Mouse (Mus musculus) stomach, postnatal 0 days (tissue): Measurements from ENCODE around the gene Pgm5. TPM values are rescaled to one million over a fixed set of nuclear protein-coding genes. Genes with fewer than 3 reads are reported as not detected.

ENCODE experiments used
- ATAC-seq: fragments of 200-750 bp; cut with Nextera tagmentation; 2 replicates; pipeline ENCODE4 v1.8.0; 2017; ENCODE audit not compliant: low FRiP score, low TSS enrichment
- DNase-seq: peaks from one replicate; pipeline ENCODE4 v3.0.0-alpha.2; 2016; ENCODE audit warnings: low spot score
- H3K27ac ChIP-seq: fragments of 300-500 bp; sonication (generic); replicated peaks from 2 replicates; pipeline ENCODE4 v1.5.1; 2014; ENCODE audit warnings: mild to moderate bottlenecking, control low read depth
- H3K27me3 ChIP-seq: fragments of 300-500 bp; sonication (generic); 2 replicates; pipeline ENCODE4 v1.6.1; 2014; ENCODE audit warnings: low read length; ENCODE audit not compliant: control insufficient read depth, insufficient read depth
- H3K36me3 ChIP-seq: fragments of 300-500 bp; sonication (generic); 2 replicates; pipeline ENCODE4 v1.6.1; 2014; ENCODE audit warnings: low read length, mixed read lengths; ENCODE audit not compliant: control insufficient read depth, insufficient read depth
- H3K4me1 ChIP-seq: fragments of 300-500 bp; sonication (generic); replicated peaks from 2 replicates; pipeline ENCODE4 v1.6.1; 2014; ENCODE audit warnings: antibody characterized with exemption; ENCODE audit not compliant: control insufficient read depth, insufficient read depth
- H3K4me2 ChIP-seq: fragments of 300-500 bp; sonication (generic); replicated peaks from 2 replicates; pipeline ENCODE4 v1.6.1; 2014; ENCODE audit warnings: low read depth, mild to moderate bottlenecking, control low read depth, moderate library complexity
- H3K4me3 ChIP-seq: fragments of 300-500 bp; sonication (generic); 2 replicates; pipeline ENCODE4 v1.5.1; 2014; ENCODE audit warnings: low read depth, low read length, control low read depth
- H3K9ac ChIP-seq: fragments of 300-500 bp; sonication (generic); 2 replicates; pipeline ENCODE4 v1.6.1; 2014; ENCODE audit warnings: mild to moderate bottlenecking, low read length, control low read depth, mixed read lengths
- H3K9me3 ChIP-seq: fragments of 300-500 bp; sonication (generic); 2 replicates; pipeline ENCODE4 v1.6.1; 2016; ENCODE audit warnings: low read length; ENCODE audit not compliant: control insufficient read depth
- CTCF ChIP-seq: IDR thresholded peaks from 2 replicates; pipeline ENCODE4 v1.5.1; 2016; ENCODE audit warnings: antibody characterized with exemption, low read depth, mild to moderate bottlenecking, moderate library complexity
- EP300 ChIP-seq: optimal IDR thresholded peaks from 2 replicates; pipeline ENCODE3; 2016; ENCODE audit warnings: antibody characterized with exemption
- WGBS: fragments of 180-500 bp; shearing (Covaris S2); extraction: QIAGEN DNeasy Blood & Tissue Kit; methylation state at CpG from one replicate; pipeline ENCODE4 v1.1.7; 2014; 5-methylcytosine and 5-hydroxymethylcytosine counted together
- polyA plus RNA-seq: library from polyadenylated mRNA; unstranded; fragments of >200 nt; fragmentation: Nextera tagmentation; extraction: Ambion mirVana; gene quantifications from 2 replicates; pipeline ENCODE4 v1.2.1, GENCODE M21; 2015

Pgm5 gene
- polyA plus RNA-seq, 1 experiment from 2014 or later = 6.3 TPM

DNA sequence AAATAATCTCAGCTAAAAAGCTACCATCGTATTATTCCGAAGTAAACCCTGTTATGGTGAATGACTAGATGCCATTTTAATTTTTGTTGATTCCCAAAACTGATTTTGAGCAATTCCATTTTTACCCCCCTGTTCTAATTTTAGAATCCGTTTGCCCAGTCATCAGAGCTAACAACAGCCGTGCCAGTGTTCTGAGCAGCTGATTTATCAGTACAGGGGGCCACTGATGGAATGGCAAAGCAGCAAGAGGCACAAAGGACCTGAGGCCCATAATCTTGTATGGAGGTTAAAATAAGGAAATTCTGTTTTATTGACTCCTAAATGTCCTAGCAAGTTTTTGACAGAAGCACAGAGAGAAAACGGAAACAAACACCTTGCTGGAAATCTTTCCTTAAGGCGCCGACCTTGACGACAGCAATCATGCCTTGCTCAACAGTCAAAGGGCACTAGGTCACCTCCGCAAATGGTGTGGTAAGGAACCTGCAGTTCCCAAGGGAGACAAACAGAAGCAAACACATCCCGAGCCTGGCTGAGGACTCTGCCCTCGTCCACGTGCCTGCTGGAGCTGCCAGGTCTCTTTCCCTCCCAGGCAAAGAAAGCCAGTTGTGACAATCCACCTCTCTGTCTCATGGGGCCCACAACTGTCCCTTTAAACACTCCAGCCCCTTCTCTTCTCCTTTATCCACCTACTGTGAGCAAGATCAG is 178.5 kb downstream of the Pgm5 start:
- no peaks in the 10 kb centered on the region for H3K4me1 ChIP-seq
- H3K9me3 ChIP-seq = no peaks in the 10 kb centered on the region
- TF ChIP-seq EP300 (no peak), CTCF (no peak)
- DNase-seq (peak; percentile 51), ATAC-seq (peak; percentile 67; the same call in 1 of the 2 replicates)
- H3K27ac ChIP-seq = no peak overlapping the region
- H3K4me3 ChIP-seq = no peak overlapping the region
- H3K27me3 ChIP-seq = no peaks in the 10 kb centered on the region
- H3K4me2 ChIP-seq = no peak overlapping the region
- H3K9ac ChIP-seq = no peak overlapping the region
- 50% methylated on average over 12 of the region's 12 CpGs for WGBS
- H3K36me3 ChIP-seq = no peaks in the 10 kb centered on the region

DNA sequence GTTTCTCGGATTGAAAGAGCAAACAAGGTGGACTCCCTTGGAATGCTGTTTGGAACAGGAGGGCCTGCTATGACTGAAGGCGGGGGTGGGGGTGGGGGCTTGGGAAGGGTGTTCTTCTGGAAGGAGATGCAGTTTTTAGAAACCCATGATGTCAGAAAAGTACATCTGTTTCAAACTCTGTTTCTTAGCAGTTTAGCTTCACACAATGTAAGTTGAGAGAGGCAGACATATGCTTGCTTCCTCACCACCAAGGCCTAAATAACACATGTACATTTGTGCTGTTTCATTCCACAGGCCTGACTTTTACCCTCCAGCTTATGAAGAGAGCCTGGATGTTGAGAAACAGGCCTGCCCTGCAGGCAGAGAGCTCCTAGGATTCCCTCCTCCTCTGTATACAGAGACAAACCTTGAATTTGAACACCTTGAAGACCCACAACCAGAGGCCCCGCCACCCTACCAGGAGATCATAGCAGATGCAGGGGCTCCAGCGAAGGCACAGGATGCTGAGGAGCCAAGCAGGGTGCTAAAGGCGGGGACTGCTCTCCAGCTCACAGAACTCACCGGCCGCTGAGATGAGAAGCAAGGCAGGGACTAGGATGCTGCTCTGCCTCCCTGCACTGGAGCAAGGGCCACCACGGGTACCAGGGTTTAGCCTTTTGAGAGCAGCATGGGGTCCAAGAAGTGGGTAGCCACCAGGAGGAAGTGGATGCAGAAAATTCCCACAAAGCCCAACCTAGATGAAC is 184.2 kb downstream of the Pgm5 start:
- no peak overlapping the region for H3K4me2 ChIP-seq
- no peak overlapping the region for H3K27ac ChIP-seq
- H3K9me3 ChIP-seq = no peaks in the 10 kb centered on the region
- no peaks in the 10 kb centered on the region for H3K36me3 ChIP-seq
- no peaks in the 10 kb centered on the region for H3K4me1 ChIP-seq
- no peak for ATAC-seq
- H3K27me3 ChIP-seq = no peaks in the 10 kb centered on the region
- WGBS = 69% methylated on average over 8 of the region's 8 CpGs
- DNase-seq = no peak
- TF ChIP-seq CTCF (no peak), EP300 (no peak)
- no peak overlapping the region for H3K9ac ChIP-seq
- H3K4me3 ChIP-seq = no peak overlapping the region

- Histone ChIP-seq H3K36me3 (no peaks in the 10 kb centered on the region), H3K4me2 (no peak overlapping the region), H3K4me3 (no peak overlapping the region), H3K9ac (no peak overlapping the region), H3K27me3 (no peaks in the 10 kb centered on the region), H3K4me1 (no peaks in the 10 kb centered on the region), H3K27ac (no peak overlapping the region), H3K9me3 (no peaks in the 10 kb centered on the region)
- 80% methylated on average over 7 of the region's 7 CpGs for WGBS
- no peak for DNase-seq
- no peak for TF ChIP-seq CTCF
- TF ChIP-seq EP300 = no peak
- ATAC-seq = no peak
These were observed 185.2 kb downstream of the Pgm5 start for GRCm38 (mm10) chr19:24676429-24676828.

GRCm38 (mm10) chr19:24673762-24674161 is 187.9 kb downstream of the Pgm5 start, which contains the start of gene Tmem252:
Tmem252 (plus strand) TSS chr19:24674008.
- H3K4me3 ChIP-seq = no peak within 1 kb of the TSS
- no peaks in the 10 kb centered on the region for H3K36me3 ChIP-seq
- no peaks in the 10 kb centered on the region for H3K4me1 ChIP-seq
- no peak for DNase-seq
- no peak for ATAC-seq
- no peak within 1 kb of the TSS for H3K9ac ChIP-seq
- no peaks in the 10 kb centered on the region for H3K9me3 ChIP-seq
- H3K4me2 ChIP-seq = no peak within 1 kb of the TSS
- 49% methylated on average over 4 of the region's 4 CpGs for WGBS
- no peak for TF ChIP-seq CTCF
- no peak for TF ChIP-seq EP300
- H3K27ac ChIP-seq = 0 out of 2 replicates have a peak within 1 kb of the TSS, but pooled peaks have one; percentile 4
- H3K27me3 ChIP-seq = no peaks in the 10 kb centered on the region

DNA sequence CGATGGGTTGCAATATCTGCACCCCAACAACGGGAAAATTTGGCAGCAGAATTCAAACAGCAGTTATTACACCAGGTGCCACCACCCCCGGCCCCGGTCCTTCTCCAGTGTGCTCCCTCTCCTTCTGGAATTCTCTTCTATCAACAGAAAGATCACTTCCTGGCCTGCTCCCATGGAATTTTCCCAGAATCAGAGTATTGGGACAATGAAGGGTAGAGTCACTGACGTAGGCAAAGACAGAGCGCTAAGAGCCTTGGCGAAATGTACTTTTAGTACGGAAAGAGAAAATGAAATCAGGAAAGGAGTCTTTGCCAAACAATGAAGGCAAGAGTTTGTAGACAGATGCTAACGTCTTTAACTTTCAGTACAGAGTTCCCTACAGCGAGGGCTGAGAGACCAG is 188.3 kb downstream of the Pgm5 start:
- 57% methylated on average over 10 of the region's 10 CpGs for WGBS
- DNase-seq (no peak), ATAC-seq (no peak)
- H3K27me3 ChIP-seq = no peaks in the 10 kb centered on the region
- H3K9ac ChIP-seq = no peak overlapping the region
- H3K4me1 ChIP-seq = no peaks in the 10 kb centered on the region
- H3K27ac ChIP-seq = no peak overlapping the region
- H3K9me3 ChIP-seq = no peaks in the 10 kb centered on the region
- no peak overlapping the region for H3K4me3 ChIP-seq
- H3K4me2 ChIP-seq = no peak overlapping the region
- TF ChIP-seq CTCF (no peak), EP300 (no peak)
- no peaks in the 10 kb centered on the region for H3K36me3 ChIP-seq
